Mouse (Mus musculus) small intestine, adult 2 months (tissue): ENCODE data around the gene Utp3.

ENCODE experiments used
- CTCF ChIP-seq: fragments of 200-500 bp; IDR thresholded peaks from 2 replicates; pipeline ENCODE4 v1.5.1; 2012; ENCODE audit warnings: low read depth, mild to moderate bottlenecking, control low read depth, inconsistent platforms, low read length, moderate library complexity, mixed read lengths; ENCODE audit not compliant: insufficient replicate concordance, insufficient read length; ENCODE audit errors: extremely low read depth
- POLR2A ChIP-seq: fragments of 200-500 bp; IDR thresholded peaks from 2 replicates; pipeline ENCODE4 v1.6.1; 2012; ENCODE audit warnings: low read depth, mild to moderate bottlenecking, control low read depth, inconsistent platforms, low read length, moderate library complexity

DNA sequence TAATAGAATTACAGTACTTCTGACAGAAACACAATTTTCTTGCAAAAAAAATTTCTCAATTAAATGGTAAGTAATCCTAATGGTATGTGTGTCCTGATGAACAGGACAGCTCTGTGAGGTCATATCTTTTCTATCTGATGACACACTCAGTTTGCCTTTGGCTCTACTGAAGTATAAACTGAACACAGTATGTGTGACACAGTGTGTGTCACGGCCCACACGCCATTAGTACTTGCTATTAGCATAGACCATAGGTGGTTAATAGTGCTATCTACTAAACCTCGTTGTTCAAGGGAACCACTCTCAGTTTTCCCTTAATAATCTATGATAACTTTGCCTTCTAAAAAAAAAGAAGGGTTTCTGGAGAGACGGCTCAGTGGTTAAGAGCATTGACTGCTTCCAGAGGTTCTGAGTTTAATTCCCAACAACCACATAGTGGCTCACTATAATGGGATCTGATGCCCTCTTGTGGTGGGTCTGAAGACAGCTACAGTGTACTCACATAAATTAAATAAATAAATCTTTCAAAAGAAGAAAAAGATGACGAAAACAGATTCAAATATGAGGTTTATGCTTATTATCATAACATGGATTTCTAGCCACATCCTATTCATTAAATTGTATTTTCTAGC lies 11.5 kb upstream of the Utp3 start:
- TF ChIP-seq CTCF (no peak), POLR2A (no peak)
